Mouse (Mus musculus) forebrain, embryonic 13.5 days (tissue): ENCODE results near the gene Afm. TPM values are rescaled to one million over a fixed set of nuclear protein-coding genes. Genes with fewer than 3 reads are reported as not detected.

ENCODE experiments used
- ATAC-seq: fragments of 200-750 bp; cut with Nextera tagmentation; 2 replicates; pipeline ENCODE4 v1.8.0; 2017
- H3K27ac ChIP-seq: fragments of 300-500 bp; sonication (generic); 2 replicates; pipeline ENCODE4 v1.5.1; 2015; ENCODE audit warnings: inconsistent platforms, mild to moderate bottlenecking, moderate library complexity
- H3K27me3 ChIP-seq: fragments of 300-500 bp; sonication (generic); 2 replicates; pipeline ENCODE4 v1.6.1; 2015; ENCODE audit warnings: mild to moderate bottlenecking, inconsistent platforms
- H3K36me3 ChIP-seq: fragments of 300-500 bp; sonication (generic); 2 replicates; pipeline ENCODE4 v1.6.1; 2015; ENCODE audit warnings: mild to moderate bottlenecking, inconsistent platforms; ENCODE audit not compliant: poor library complexity, severe bottlenecking
- H3K4me1 ChIP-seq: fragments of 300-500 bp; sonication (generic); 2 replicates; pipeline ENCODE4 v1.6.1; 2015; ENCODE audit warnings: inconsistent platforms
- H3K4me2 ChIP-seq: fragments of 300-500 bp; sonication (generic); 2 replicates; pipeline ENCODE4 v1.6.1; 2015; ENCODE audit warnings: inconsistent platforms, mild to moderate bottlenecking, moderate library complexity
- H3K4me3 ChIP-seq: fragments of 300-500 bp; sonication (generic); 2 replicates; pipeline ENCODE4 v1.5.1; 2015; ENCODE audit warnings: mild to moderate bottlenecking, inconsistent platforms
- H3K9ac ChIP-seq: fragments of 300-500 bp; sonication (generic); 2 replicates; pipeline ENCODE4 v1.6.1; 2015; ENCODE audit warnings: mild to moderate bottlenecking, inconsistent platforms
- H3K9me3 ChIP-seq: fragments of 300-500 bp; sonication (generic); replicated peaks from 2 replicates; pipeline ENCODE4 v1.6.1; 2016; ENCODE audit warnings: inconsistent platforms
- WGBS: fragments of 180-500 bp; shearing (Covaris S2); methylation state at CpG from one replicate; pipeline ENCODE4 v1.1.7; 2015; 5-methylcytosine and 5-hydroxymethylcytosine counted together
- polyA plus RNA-seq: library from polyadenylated mRNA; unstranded; fragments of >200 nt; fragmentation: Nextera tagmentation; extraction: Ambion mirVana; gene quantifications from 2 replicates; pipeline ENCODE4 v1.2.1, GENCODE M21; 2015

Gene Afm
- not detected in 2 replicates for polyA plus RNA-seq

DNA sequence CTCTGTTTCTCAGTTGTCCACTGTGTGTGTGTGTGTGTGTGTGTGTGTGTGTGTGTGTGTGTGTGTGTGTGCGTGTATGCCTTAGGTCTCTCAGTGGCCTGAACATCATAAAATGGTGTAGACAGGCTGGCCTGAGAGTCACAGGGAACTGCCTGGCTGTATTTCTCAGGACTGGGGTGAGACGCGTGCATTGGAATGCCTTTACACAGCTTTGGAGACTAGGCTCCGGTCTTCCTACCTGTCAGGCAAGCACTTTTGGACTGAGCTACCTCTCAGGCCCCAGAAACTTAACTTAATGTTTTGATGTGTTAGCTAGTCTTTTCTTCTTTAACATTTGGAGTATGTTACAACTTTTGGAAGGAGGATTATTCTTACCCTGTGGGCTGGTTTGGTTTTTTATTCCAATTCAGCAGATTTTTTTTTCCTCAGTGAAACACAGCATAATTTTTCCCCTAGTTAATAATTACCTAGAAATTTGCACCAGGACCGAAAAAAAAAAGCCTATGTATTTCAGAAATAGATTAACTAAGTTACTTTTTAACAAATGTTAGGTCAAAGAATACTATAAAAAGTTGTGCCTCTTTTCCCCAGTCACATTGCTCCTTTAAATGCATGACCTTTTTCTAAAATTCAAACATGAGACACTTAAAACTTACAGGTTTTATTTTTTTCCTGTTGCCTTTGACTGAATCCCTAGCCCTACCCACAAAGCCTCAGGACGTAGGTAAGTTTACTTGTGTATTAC, at the start of gene Afm:
Gene Afm (plus strand): TSS at position 577 of the 745 bp plus-strand sequence.
- Histone ChIP-seq H3K27me3 (no peaks in the 10 kb centered on the region), H3K4me2 (no peak within 1 kb of the TSS), H3K4me1 (no peaks in the 10 kb centered on the region), H3K4me3 (no peak within 1 kb of the TSS), H3K36me3 (no peaks in the 10 kb centered on the region), H3K9ac (no peak within 1 kb of the TSS), H3K27ac (no peak within 1 kb of the TSS), H3K9me3 (no peaks in the 10 kb centered on the region)
- 91% methylated on average over 6 of the region's 6 CpGs for WGBS
- ATAC-seq, result no peak

DNA sequence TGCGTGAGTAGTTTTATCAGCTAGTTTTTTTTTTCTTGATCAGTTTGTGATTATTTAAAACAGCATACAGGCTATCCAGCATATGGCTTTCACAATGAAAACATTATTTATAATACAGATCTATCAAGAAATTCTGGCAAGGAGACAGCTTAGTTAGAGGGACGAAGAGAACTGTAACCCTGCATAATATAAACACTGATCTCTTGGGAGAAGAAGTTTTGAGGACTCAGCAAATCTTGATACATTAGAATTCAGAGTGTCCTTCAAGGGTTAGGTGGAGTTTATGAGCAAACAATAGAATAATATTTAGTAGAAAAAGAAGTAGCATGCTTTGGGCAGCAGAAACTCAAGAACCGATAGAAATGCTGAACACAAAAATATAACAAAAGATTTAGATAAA, 47.9 kb upstream of the Afm start:
- no peaks in the 10 kb centered on the region for H3K27me3 ChIP-seq
- no peak overlapping the region for H3K9ac ChIP-seq
- no peak overlapping the region for H3K4me2 ChIP-seq
- 91% methylated on average over 3 of the region's 3 CpGs for WGBS
- no peaks in the 10 kb centered on the region for H3K4me1 ChIP-seq
- H3K27ac ChIP-seq, result no peak overlapping the region
- H3K36me3 ChIP-seq, result no peaks in the 10 kb centered on the region
- no peak for ATAC-seq
- H3K9me3 ChIP-seq, result no peaks in the 10 kb centered on the region
- H3K4me3 ChIP-seq, result no peak overlapping the region

DNA sequence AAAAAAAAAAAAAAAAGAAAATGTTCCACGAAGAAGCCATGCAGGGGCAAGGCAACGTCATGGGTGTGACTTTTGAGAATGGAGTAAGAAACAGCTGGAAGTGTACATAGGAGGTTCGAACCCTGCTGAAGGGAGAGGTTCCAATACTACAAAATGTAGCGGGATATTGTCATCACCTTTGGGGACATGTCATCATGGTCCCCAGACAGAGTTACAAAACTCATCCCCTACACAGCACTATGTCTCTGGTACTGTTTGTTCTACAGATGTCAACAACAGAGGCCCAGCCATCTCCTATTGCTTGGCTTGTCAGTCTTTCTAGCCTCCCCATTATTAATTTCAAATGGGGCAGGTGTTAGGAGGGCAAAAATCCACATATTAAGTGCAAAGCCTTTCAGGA, 44.8 kb upstream of the Afm start:
- no peak for ATAC-seq
- Histone ChIP-seq H3K4me3 (no peak overlapping the region), H3K9me3 (no peaks in the 10 kb centered on the region), H3K36me3 (no peaks in the 10 kb centered on the region), H3K4me2 (no peak overlapping the region), H3K27me3 (no peaks in the 10 kb centered on the region), H3K27ac (no peak overlapping the region), H3K4me1 (no peaks in the 10 kb centered on the region), H3K9ac (no peak overlapping the region)
- whole genome bisulfite sequencing, result 86% methylated on average over 4 of the region's 4 CpGs

GRCm38 (mm10) chr5:90474369-90474768, 44.4 kb upstream of the Afm start:
- Histone ChIP-seq H3K4me2 (no peak overlapping the region), H3K4me1 (no peaks in the 10 kb centered on the region), H3K9ac (no peak overlapping the region), H3K4me3 (no peak overlapping the region), H3K9me3 (no peaks in the 10 kb centered on the region), H3K27ac (no peak overlapping the region), H3K36me3 (no peaks in the 10 kb centered on the region), H3K27me3 (no peaks in the 10 kb centered on the region)
- no peak for ATAC-seq
- WGBS, result 88% methylated on average over 5 of the region's 5 CpGs

- WGBS, result 95% methylated on average over 3 of the region's 3 CpGs
Measured at GRCm38 (mm10) chr5:90476741-90477140, 42.0 kb upstream of the Afm start.

DNA sequence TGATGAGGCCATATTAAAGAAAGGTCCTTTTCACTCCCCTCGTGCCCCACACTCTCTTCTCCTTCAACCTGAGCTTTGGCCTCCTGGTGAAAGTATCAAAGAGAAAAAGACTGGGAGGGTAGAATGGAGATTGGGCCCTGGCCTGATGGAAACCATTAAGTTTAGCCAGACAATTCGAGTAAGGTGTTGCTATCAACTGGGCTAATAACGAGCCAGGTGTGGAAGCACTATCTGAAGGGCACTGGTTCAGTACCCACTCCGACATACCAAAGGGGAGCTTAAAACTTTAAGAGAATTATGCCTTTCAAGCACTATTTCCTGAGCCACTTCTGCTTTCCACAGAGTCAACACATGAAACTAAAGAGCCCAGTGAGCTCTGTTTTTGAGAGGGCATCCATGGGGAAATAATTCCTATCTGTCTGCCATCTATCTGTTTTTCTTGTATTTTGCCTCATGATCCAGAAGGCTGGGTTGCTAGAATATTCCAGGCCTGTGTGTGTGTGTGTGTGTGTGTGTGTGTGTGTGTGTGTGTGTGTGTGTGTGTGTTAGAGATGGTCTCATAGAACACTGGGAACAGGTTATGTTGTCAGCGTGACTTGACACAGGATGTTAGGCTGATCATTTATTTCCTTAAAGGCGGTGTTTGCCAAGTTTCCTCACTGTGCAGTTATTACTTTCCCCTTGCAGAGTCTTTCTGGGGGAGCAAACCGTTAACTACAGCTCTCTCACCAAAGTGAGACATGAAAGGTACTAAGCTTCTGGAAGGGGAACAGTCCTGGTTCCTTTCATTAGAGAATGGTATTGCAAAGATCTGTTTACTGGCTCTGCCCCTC, 41.2 kb upstream of the Afm start:
- Histone ChIP-seq H3K4me3 (no peak overlapping the region), H3K27me3 (no peaks in the 10 kb centered on the region), H3K4me2 (no peak overlapping the region), H3K27ac (no peak overlapping the region), H3K9me3 (no peaks in the 10 kb centered on the region), H3K36me3 (no peaks in the 10 kb centered on the region), H3K4me1 (no peaks in the 10 kb centered on the region), H3K9ac (no peak overlapping the region)
- 77% methylated on average over 7 of the region's 7 CpGs for whole genome bisulfite sequencing
- no peak for ATAC-seq

More at GRCm38 (mm10) chr5:90476741-90477140, 42.0 kb upstream of the Afm start:
- no peak for ATAC-seq
- no peaks in the 10 kb centered on the region for H3K9me3 ChIP-seq
- H3K27ac ChIP-seq, result no peak overlapping the region
- H3K4me3 ChIP-seq, result no peak overlapping the region
- no peak overlapping the region for H3K4me2 ChIP-seq
- no peaks in the 10 kb centered on the region for H3K27me3 ChIP-seq
- no peak overlapping the region for H3K9ac ChIP-seq
- H3K4me1 ChIP-seq, result no peaks in the 10 kb centered on the region
- no peaks in the 10 kb centered on the region for H3K36me3 ChIP-seq

DNA sequence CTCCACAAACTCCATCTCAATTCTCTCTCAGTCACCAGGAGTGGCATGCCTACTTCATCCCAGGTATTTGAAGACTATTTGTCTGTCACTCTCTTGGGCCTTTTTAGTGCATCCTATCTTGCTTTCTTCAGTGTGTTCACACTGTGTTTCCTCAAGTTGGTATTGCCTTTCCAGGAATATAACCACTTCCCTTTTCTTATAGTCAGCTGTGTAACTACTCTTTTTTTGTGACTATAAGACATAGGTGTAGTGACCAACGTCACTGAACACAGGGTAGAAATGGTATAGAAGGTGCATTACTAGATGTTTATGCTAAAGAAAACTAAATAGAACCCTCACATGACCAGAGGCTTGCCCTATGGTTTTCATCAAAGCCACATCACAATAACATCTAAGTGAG, 39.8 kb upstream of the Afm start:
- H3K9ac ChIP-seq, result no peak overlapping the region
- 80% methylated on average over 1 of the region's 1 CpGs for WGBS
- H3K36me3 ChIP-seq, result no peaks in the 10 kb centered on the region
- ATAC-seq, result no peak
- H3K27me3 ChIP-seq, result no peaks in the 10 kb centered on the region
- H3K4me2 ChIP-seq, result no peak overlapping the region
- H3K27ac ChIP-seq, result no peak overlapping the region
- H3K4me3 ChIP-seq, result no peak overlapping the region
- no peaks in the 10 kb centered on the region for H3K4me1 ChIP-seq
- no peaks in the 10 kb centered on the region for H3K9me3 ChIP-seq

DNA sequence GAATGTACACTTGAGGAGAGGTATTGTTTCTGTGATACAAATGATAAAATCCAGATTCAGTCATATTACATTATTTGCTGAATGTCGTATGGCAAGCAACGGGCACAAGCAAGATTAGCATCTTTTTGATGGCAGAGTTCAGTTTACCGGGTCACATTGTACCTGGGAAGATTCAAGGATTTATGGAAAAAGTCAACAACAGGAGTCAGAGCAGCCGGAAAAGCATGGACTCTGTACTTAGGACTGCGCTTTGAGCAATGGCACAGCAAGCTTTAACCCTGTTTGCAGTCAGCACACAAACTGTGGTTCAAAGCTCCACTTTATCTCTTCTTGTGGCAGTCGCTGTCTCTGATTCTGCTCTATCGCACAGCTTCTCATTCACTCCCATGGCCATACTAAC, 33.1 kb upstream of the Afm start:
- no peaks in the 10 kb centered on the region for H3K4me1 ChIP-seq
- H3K27ac ChIP-seq, result no peak overlapping the region
- H3K27me3 ChIP-seq, result no peaks in the 10 kb centered on the region
- no peak overlapping the region for H3K4me3 ChIP-seq
- no peaks in the 10 kb centered on the region for H3K9me3 ChIP-seq
- no peak overlapping the region for H3K9ac ChIP-seq
- 92% methylated on average over 7 of the region's 7 CpGs for WGBS
- no peaks in the 10 kb centered on the region for H3K36me3 ChIP-seq
- no peak for ATAC-seq
- H3K4me2 ChIP-seq, result no peak overlapping the region

- Histone ChIP-seq H3K4me3 (no peak overlapping the region), H3K9ac (no peak overlapping the region), H3K4me2 (no peak overlapping the region), H3K27me3 (no peaks in the 10 kb centered on the region), H3K27ac (no peak overlapping the region), H3K36me3 (no peaks in the 10 kb centered on the region), H3K9me3 (no peaks in the 10 kb centered on the region), H3K4me1 (no peaks in the 10 kb centered on the region)
- no peak for ATAC-seq
- 90% methylated on average over 7 of the region's 7 CpGs for WGBS
Measured at GRCm38 (mm10) chr5:90488323-90488722, 30.4 kb upstream of the Afm start.

DNA sequence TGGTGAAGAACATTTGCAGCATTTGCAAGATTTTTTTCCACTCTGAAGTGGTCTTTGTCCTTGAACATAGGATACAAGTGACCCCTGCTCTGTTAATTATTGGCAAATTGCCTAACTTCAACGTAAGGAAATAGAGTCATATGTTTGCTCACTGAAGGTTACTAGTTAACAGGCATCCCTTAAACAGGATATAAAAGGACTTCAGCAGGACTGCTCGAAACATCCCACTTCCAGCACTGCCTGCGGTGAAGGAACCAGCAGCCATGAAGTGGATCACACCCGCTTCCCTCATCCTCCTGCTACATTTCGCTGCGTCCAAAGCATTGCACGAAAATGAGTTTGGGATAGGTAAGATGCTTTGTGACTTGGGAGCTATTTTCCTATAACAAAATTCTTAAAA, 28.2 kb upstream of the Afm start, which contains the start of gene Afp:
Gene Afp (plus strand): TSS at position 220 of the 400 bp plus-strand sequence.
- no peak within 1 kb of the TSS for H3K9ac ChIP-seq
- no peaks in the 10 kb centered on the region for H3K36me3 ChIP-seq
- H3K4me2 ChIP-seq, result no peak within 1 kb of the TSS
- H3K27me3 ChIP-seq, result no peaks in the 10 kb centered on the region
- H3K9me3 ChIP-seq, result no peaks in the 10 kb centered on the region
- no peak for ATAC-seq
- no peak within 1 kb of the TSS for H3K4me3 ChIP-seq
- no peak within 1 kb of the TSS for H3K27ac ChIP-seq
- 89% methylated on average over 7 of the region's 7 CpGs for WGBS
- no peaks in the 10 kb centered on the region for H3K4me1 ChIP-seq

DNA sequence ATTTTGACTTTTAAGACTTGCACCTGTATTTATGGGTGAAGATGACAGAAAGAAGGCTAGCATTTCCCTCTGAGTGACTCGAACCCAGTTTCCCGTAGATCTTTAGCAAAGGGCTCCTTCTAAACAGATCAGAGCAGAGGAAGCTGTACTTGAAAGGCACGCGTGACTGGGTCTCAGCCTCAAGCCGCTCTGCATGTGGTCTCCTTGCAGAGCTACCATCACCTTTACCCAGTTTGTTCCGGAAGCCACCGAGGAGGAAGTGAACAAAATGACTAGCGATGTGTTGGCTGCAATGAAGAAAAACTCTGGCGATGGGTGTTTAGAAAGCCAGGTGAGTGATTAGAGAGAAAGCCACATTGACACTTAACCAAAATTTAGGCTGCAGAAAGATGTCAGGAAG, 26.3 kb upstream of the Afm start:
- no peaks in the 10 kb centered on the region for H3K27me3 ChIP-seq
- no peak for ATAC-seq
- 80% methylated on average over 9 of the region's 9 CpGs for whole genome bisulfite sequencing

DNA sequence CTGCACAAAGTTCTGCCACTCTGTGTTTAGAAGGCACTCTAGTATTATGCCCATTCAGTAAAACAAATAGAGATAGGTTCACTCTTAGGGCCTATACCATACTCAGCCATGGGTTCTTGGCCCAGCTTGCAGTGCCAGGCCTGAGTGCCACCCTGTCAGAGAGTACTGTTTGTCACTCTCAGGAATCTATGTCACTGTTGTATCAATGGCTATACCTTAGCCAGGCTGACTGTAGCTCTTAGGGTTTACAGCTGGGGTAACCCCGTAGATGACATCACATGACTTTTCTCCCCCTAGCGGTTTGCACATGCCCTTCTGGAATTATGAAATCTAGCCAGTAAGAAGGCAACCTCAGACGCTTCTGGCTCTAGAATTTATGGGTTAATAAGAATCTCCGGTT, 24.4 kb upstream of the Afm start:
- no peak for ATAC-seq
- H3K4me3 ChIP-seq, result no peak overlapping the region
- no peak overlapping the region for H3K9ac ChIP-seq
- no peaks in the 10 kb centered on the region for H3K4me1 ChIP-seq
- 92% methylated on average over 4 of the region's 4 CpGs for WGBS
- no peaks in the 10 kb centered on the region for H3K9me3 ChIP-seq
- no peaks in the 10 kb centered on the region for H3K27me3 ChIP-seq
- no peak overlapping the region for H3K27ac ChIP-seq
- H3K4me2 ChIP-seq, result no peak overlapping the region
- no peaks in the 10 kb centered on the region for H3K36me3 ChIP-seq

More for the DNA sequence above, 26.3 kb upstream of the Afm start:
- Histone ChIP-seq H3K9me3 (no peaks in the 10 kb centered on the region), H3K36me3 (no peaks in the 10 kb centered on the region), H3K27ac (no peak overlapping the region), H3K4me3 (no peak overlapping the region), H3K9ac (no peak overlapping the region), H3K4me1 (no peaks in the 10 kb centered on the region), H3K4me2 (no peak overlapping the region)
